Mouse (Mus musculus): Measurements from ENCODE around the gene Nop9.

Gene Nop9

DNA sequence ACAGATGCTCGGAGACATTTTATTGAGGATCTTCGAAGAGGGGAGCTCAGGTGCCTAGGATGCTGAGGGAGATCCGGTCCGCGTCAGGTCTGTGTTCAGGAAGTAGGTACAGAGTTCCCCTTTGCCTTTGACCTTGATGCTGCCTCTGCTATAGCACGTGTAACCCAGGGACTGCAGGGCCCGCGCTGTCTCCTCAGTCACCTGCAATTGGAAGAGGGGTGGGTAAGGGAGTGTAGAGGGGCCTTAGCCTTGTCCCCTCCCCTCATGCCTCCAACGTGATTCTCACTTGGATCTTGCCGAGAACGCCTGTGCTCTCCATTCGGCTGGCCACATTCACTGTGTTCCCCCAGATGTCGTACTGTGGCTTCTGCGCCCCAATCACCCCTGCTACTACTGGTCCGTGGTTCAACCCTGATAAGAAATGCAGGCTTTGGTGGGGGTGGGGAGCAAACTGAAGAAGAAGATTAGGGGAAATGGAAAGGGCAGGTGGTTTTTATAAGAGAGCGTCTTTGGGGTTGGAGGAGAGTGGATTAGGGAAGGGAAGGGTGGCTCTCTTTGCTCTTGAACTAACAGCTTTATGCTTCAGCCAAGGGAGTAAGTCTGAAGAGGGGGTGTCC, 23.7 kb downstream of the Nop9 start:
- in situ Hi-C loops (cut with MboI, MseI) = no loop called here

DNA sequence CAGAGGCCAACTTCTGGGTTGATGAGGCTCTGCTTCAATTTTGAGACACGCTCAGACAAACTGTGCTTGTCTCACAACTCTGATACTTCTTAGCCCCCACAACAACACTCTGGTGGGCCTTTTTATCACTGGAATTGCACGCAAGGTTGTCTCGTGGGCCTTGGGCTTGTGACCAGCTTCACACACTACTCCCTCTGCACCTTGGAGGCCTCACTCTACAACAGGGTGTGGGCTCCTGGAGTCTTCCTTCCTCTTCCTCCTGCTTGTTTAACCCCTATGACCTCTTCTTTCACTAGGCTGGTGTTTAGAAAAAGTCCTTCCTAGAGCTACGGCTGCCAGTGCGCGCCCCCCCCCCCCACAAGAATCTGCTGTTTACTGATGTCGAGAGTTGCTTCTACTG, 31.2 kb downstream of the Nop9 start:
- in situ Hi-C loops (cut with MboI, MseI) = no loop called here

DNA sequence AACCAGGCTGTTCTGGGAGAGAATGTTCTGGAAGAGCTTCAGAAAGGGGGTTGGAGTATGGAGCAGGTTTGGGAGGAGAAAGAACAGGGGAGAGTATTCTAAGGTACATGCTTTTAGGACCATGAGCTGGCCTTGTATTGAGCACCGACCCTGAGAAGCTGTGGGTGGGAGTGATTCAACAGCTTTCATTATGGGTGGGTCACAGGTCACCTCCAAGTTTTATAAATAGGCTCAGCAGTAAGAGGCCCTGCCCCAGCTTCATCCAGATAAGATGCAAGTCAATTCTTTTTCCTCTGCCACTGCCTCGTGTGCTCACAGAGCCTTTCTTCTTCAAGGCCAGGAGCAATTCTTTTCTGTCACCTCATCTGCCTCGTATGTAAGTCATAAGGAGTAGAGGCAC, 31.7 kb downstream of the Nop9 start:
- in situ Hi-C loops (cut with MboI, MseI) = no loop called here

DNA sequence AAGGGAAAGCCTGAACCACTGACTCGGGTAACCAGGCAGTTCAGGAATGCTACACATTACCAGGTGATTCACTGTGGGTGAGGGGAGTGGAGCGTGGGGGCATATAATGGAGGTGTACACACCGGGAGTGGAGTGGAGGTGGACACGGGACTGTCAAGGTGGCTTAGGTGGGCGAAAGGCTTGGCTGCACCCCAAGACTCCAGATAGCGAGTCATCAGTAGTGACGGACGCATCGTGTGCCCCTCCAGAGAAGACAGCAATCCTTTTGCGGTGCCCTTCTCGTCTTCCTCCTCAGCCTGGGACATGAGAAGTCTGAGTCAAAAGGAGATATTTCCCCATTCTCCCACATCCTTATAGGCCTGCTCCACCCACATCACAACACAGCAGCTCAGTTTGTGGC, 32.3 kb downstream of the Nop9 start:
- in situ Hi-C loops (cut with MboI, MseI) = no loop called here

DNA sequence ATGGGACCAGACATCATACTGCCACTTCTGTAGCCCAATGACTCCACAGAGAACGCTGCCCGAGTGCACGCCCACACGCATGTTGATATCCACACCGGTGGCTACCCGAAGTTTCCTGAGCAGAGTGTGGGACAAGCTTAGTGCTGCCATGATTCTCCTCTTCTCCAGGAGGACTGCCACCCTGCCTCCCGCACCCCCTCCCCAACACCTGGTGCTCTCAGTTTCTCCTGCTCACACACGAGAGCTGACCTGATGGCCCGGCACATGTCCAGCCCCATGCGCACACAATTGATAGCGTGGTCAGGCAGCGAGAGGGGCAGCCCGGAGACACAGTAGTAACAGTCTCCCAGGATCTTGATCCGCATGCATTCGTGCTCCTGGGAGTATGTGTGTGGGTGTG, 33.2 kb downstream of the Nop9 start:
- in situ Hi-C loops (cut with MboI, MseI) = no loop called here

DNA sequence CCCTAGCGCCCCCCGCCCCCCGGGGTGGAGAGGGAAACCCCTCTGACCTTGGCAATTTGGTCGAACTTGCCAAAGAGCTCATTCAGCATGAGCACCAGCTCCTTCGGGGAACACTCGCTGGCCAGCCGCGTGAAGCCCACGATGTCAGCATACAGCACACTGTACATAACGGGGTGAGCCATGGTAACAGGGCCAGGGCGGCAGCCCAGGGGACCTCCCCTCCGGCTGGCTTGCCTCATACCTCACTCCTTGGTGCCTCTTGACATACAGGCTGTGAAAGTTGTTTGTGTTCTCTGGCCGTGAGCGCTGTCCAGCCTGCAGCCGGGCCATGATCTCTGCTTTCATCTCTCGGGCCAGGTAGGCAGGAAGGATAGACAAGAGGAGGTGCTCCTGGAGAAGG, 34.2 kb downstream of the Nop9 start:
- in situ Hi-C loops (cut with MboI, MseI) = no loop called here

DNA sequence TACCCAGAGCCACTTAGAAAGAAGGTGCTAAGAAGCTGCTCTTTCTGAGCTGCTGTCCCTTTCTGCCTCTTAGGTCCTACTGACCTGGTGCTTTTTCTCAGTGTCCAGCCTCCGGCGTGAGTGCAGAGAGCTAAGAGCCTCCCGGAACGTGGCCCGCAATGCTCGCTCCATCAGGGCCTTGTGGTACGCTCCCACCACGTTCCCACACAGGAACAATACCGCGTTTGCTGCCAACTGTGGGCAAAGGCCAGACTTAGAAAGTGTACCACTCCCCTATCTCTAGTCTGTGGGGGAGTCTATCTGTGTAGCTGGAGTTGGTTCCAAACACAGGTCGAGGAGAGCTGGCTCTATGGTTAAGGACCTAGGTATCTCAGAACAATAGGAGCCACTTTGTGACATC, 35.2 kb downstream of the Nop9 start:
- in situ Hi-C loops (cut with MboI, MseI) = no loop called here

DNA sequence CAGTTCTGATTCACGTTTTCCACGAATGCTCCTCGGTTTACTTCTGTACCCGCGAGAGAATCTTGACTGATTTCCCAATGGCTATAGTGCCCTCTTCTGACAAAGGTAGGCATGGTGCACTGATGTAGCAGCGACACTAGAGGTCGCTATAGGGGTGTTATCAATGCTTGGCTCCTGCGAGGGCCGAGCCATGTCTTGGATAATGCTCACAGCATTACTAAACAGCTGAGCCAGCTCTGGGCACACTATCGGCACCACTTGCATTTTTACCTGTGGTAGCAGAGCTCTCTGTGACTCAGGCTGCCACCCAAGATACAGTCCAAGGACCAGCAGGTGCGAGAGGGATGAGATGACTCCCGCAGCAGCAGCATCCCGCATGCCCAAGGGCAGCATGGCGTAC, 35.8 kb downstream of the Nop9 start:
- in situ Hi-C loops (cut with MboI, MseI) = no loop called here

DNA sequence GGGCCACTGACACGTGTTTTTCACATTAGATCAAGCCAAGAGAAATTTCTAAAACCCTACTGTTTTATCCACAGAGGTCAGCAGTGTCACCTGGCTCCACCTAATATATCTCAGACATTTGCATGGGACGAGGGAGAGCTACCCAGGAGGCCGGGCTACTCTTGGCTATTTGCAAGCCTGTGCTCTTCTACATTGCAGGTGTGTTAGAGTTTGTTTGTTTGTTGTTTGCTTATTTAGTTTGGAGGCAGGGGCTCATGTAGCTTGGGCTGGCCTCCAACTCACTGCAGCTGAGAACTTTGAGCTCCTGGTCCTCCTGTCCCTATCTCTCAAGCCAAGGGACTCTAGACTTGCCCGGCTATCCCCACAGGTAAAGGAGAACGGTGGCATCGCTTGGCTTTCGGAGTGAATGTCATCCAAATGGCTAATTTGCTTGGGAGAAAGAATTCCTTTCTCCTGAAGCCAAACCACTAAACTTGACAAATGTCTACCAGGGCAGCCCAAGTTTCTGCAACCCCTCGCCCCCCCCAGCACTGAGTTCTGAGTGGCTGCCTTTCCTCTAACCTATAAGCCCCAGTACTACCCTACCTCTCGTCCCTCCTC, 37.0 kb downstream of the Nop9 start:
- in situ Hi-C loops (cut with MboI, MseI) = no loop called here

DNA sequence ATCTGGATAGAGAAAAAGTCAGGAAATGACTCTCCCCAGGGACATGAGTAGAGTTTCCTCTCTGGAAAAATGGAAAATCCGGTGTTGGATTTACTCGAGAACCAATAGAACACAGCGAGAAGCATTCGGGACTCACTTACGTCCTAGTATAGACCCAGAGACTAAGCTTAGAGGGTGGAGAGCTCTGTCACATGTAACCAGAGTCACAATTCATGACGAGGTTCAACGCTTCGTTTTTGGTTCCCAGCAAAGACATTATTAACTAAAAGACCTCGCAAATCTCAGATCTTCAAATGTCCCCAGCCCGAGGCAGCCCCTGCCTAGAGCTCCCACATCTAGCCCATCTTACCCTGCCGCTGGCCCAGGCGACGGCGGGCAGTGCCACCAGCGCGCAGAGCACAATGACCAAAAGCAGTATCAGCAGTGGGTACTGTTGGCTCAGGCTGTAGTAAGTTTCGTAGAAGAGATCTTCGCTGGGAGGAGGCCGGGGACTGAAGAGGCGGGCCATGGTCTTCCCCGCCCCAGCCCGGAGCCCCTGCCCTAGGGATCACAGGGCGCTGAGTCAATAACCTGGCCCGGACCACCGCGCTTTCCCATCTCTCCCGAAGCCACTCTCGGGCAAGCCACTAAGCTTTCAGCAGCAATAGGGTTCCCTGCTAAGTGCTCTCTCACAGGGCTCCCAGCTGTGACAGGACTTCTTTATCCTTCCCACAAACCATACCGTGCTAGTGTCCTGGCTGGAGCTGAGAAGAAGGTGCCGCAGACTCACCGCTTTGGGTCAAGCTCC, 37.9 kb downstream of the Nop9 start:
- in situ Hi-C loops (cut with MboI, MseI) = no loop called here

DNA sequence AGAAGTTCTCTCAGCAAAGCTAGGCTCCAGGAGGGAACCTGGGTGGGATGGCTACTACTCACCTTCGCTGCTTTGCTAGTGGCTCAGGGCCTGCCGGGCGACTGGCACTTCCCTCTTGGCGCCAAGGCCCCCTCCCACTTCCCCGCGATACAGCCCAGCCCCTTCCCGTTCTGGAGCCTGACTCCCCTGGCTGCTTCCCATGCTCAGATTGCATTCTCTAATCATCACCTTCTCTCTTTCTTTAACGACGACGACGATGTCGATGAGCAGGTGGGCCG, 38.4 kb downstream of the Nop9 start, which contains the start of gene Adcy4:
Adcy4 (minus strand) TSS at position 138 of the 278 bp plus-strand sequence.
- in situ Hi-C loops (cut with MboI, MseI) = no loop called here

DNA sequence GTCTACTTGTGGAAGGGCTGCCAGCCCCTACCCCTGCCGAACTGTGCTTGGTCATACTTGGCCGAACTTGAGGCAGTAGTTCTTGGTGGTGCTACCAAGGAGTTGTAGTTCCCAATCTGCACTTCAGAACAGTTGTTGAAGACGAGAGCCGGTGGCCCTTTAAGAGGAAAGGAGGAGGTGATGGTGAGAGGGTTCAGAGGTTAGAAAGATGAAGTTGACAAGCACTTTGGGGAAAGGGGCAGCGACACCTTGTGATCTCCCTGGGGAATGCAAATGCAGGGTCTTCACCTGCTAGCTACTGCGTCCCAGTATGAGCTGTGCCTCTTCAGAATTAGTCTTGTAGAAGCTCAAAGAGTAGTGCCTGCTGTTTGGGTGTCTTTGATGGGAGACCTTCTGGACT, 39.7 kb downstream of the Nop9 start:
- in situ Hi-C loops (cut with MboI, MseI) = no loop called here

DNA sequence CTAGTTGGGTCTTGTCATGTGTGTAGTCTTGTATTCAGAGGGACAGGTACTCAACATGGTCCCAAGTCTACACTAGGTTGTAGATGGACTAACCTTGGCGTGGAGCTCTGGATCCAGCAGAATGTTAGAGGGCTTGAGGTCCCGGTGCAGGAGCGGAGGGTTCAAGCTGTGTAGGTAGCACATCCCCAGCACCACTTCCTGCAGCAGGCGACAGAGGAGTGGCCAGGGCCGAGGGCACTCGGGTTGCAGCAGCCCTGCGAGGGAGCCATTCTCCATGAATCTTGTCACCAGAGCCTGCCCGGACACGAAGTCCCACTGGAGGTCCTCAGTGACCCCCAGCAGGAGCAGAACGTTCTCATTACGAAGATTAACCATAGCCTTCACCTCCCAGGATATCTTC, 42.2 kb downstream of the Nop9 start:
- in situ Hi-C loops (cut with MboI, MseI) = no loop called here

DNA sequence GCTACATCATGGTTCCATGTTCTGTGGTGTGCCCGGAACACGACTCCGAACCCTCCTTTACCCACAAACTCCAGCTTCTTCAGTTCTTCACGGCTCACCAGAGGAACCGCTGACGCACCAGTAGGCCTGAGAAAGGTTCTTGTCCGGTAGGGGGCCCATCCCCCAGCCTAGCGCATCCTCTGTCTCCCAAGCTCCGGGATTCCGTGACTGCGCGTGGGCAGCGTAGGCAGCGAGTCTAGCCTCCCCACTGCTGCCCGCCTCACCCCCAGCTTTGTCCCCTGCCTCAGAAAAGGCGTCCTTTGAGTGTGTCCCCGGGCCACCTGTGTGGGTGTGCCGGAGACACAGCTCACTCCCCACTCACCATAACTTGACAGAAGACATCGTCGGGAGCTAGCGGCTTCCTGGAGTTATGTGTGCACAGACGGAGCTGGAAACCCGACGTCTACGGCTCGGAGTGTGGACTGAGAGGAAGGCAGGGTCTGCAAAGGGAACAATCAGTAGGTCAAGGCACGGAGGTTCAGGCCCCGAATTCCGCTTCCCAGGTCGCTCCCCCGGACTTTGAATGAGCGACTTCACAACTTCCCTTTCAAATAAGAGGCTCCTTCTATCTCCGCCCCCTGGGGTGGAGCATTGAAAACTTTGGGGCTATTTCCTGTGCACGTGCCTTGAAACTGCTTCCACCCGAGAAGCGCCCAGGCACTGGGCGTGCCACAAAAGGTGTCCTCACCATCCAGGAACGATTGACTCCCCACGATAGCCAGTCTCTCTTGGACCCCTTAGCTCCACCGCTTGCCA, 43.0 kb downstream of the Nop9 start, which contains the start of gene Ripk3:
Ripk3 (minus strand) TSS at position 610 of the 795 bp plus-strand sequence.
- in situ Hi-C loops (cut with MboI, MseI) = no loop called here

DNA sequence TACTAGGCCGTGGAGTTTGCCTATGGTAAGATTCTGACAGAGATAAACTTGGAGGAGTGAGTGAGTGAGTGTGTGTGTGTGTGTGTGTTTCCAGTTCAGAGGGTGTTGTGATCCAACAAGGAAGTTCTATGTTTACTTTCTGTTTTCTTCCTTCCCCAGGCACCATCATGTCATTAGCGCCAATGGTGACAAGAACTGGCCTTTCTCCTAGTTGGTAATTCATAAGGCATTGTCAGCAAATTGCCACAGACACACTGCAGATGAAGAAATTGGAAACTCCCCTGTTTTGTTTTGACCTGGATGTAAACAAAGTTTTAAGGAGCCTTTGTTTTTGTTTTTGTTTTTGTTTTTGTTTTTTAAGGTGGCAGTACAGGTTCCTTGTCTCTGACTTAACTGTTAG, 48.0 kb downstream of the Nop9 start:
- in situ Hi-C loops (cut with MboI, MseI) = no loop called here

DNA sequence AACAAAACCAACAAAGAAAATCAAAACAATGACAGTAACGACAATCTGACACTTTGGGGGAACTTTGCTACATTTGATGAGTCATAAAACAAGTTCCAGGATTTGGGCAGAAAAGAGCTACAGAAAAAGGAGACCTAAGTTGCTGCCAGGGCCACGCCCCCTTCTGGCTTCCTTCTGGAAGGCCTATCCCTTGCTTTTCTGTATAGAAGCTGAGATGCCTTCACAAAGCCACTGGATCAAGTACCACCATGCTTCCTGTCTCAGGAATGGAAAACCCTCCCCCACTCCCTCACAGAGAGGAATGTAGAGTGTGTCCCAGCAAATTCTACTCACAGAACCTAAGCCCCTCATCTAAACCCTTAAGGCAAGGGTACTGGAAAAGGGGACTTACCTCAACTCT, 48.5 kb downstream of the Nop9 start:
- in situ Hi-C loops (cut with MboI, MseI) = no loop called here

DNA sequence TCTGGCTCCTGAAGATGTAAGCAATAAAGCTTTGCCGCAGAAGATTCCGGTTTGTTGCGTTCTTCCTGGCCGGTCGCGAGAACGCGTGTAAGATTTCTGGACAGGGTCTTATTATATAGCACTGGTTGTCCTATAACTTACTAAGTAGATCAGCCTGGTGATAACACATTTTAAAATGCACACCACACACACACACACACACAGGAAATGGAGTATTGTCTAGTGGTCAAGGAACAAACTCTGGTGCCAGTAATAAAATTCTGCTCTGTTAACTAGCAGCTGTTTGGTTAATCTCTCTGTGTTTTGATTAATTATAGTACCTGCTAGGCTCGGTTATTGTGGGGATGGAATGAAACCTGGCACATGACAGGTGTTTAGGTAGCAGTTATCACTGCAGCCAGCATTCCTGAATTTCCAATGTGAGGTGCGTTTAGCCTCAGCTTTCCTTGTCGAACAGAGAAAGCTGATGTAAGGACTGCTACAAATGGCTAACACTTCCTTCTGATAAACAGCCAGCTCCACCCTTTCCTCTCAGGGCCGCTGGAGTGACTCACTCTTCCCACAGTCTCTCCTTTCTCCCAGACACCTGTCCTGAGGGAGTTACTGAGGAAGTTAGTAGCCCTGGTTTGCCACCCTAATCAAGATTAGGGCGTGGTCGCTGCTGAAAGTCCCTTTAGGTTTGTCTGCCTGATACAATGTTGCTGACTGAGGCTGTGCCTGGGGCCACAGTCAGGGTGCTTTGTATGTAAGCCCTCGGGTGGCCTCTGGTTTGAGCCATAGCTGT, 50.1 kb downstream of the Nop9 start:
- in situ Hi-C loops (cut with MboI, MseI) = no loop called here
